Mouse (Mus musculus) heart, postnatal 36 days (tissue): ENCODE data around the gene Il31ra. TPM values are rescaled to one million over a fixed set of nuclear protein-coding genes. Genes with fewer than 3 reads are reported as not detected.

Experiments
- DNase-seq, 2 experiments: peaks; one replicate each; pipeline ENCODE4 v3.0.0; 2021 to 2022
- intact Hi-C: fragments of 180-260 bp; cut with DNase I; formaldehyde crosslinking; loops from one replicate; pipeline ENCODE4 v1.15.1; 2025
- total RNA-seq, 2 experiments: library from RNA; stranded (reverse); gene quantifications; 2 replicates each; pipeline ENCODE4 v1.2.3; 2021

Il31ra gene
- total RNA-seq, 2 experiments from 2014 or later: not detected

GRCm38 (mm10) chr13:112472401-112473023, 121.6 kb downstream of the Il31ra start:
- intact Hi-C loops: no loop called here
- DNase-seq: no peak

- intact Hi-C loops: no loop called here
- DNase-seq: no peak
These were observed 123.0 kb downstream of the Il31ra start for GRCm38 (mm10) chr13:112471201-112471600.

Other genes with a start within 250 kb of the Il31ra start
- gene Il6st, start 130.3 kb downstream of the Il31ra start, total RNA-seq: 100 to 1,000 TPM; 203 to 252 TPM
- under 1 TPM in 1 of 2 experiments, not detected in 1; 0.14 TPM for gene Ddx4, start 58.1 kb upstream of the Il31ra start, total RNA-seq
- 10 to 100 TPM in 1 of 2 experiments, 1 to 10 TPM in 1; 9.8 to 12.1 TPM for gene Slc38a9, start 66.4 kb upstream of the Il31ra start, total RNA-seq
- 10 to 100 TPM; 54.6 to 63.8 TPM for gene Plpp1, start 206.4 kb upstream of the Il31ra start, total RNA-seq